In the genomic region with DNA sequence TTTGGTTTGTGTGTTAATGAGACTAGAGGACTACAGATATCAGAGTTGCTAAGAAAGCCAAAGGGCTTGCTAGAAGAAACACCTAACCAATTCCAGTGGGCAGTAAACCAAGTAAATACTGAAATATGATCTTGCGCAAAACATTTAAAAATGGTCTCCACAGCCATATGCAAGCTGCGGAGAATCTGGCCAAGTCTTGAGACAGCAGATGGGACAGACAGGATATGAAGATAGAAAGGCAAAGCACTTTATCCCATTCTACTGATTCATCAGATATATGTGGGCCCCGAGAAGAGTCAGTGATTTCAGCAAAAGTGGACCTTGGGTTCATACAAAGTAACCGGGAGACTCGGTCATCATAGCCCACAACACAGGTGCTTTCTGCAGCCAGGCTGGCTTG, we compare ENCODE assay signal across 47 mouse cellular contexts. TPM values are rescaled to one million over a fixed set of nuclear protein-coding genes. Genes with fewer than 3 reads are reported as not detected.
"Had no signal": no experiment of that assay in that cellular context is flagged by ENCODE, and none has a peak within 500 bp of the region (broad histone marks: within the 10 kb centered on the region; RNA-seq: fewer than 3 reads in every experiment).

No protein-coding gene starts in this region.

- ATAC-seq: liver, embryonic 12.5 days; liver, postnatal 0 days; lung, postnatal 0 days; midbrain, embryonic 13.5 days; midbrain, embryonic 15.5 days; midbrain, embryonic 16.5 days had no signal

- H3K27ac ChIP-seq: limb, embryonic 10.5 days; limb, embryonic 12.5 days; limb, embryonic 13.5 days; limb, embryonic 15.5 days; liver, embryonic 12.5 days; liver, embryonic 13.5 days; liver, embryonic 14.5 days; liver, embryonic 15.5 days; lung, embryonic 15.5 days; macrophage; midbrain, embryonic 10.5 days; midbrain, embryonic 12.5 days; midbrain, embryonic 13.5 days; midbrain, embryonic 15.5 days; neural tube, embryonic 12.5 days; neural tube, embryonic 13.5 days had no signal

- H3K9me3 ChIP-seq: limb, embryonic 10.5 days; limb, embryonic 12.5 days; limb, embryonic 13.5 days; limb, embryonic 15.5 days; liver, embryonic 13.5 days; liver, embryonic 15.5 days; lung, embryonic 15.5 days; megakaryocyte, embryonic 14.5 days; midbrain, embryonic 12.5 days; midbrain, embryonic 13.5 days; midbrain, embryonic 15.5 days; neural tube, embryonic 12.5 days; neural tube, embryonic 13.5 days had no signal

- H3K4me2 ChIP-seq: limb, embryonic 12.5 days; limb, embryonic 13.5 days; limb, embryonic 15.5 days; liver, embryonic 11.5 days; liver, embryonic 12.5 days; liver, embryonic 13.5 days; liver, embryonic 15.5 days; lung, embryonic 14.5 days; lung, embryonic 15.5 days; midbrain, embryonic 11.5 days; midbrain, embryonic 12.5 days; midbrain, embryonic 13.5 days; midbrain, embryonic 15.5 days; neural tube, embryonic 12.5 days; neural tube, embryonic 13.5 days had no signal

- H3K4me1 ChIP-seq: liver, embryonic 12.5 days; liver, embryonic 13.5 days; liver, embryonic 15.5 days; lung, embryonic 15.5 days had no signal

- DNase-seq: left cerebral cortex, postnatal 4 days; liver; liver, embryonic 13.5 days; liver, postnatal 0 days; lung, adult 18-20 months; lung, adult 2 months; lung, embryonic 14.5 days; lung, postnatal 10 days; lung, postnatal 14 days; lung, postnatal 36 days; lung, postnatal 4 days; midbrain, embryonic 14.5 days had no signal

- H3K9ac ChIP-seq: limb, embryonic 12.5 days; limb, embryonic 13.5 days; limb, embryonic 15.5 days; liver, embryonic 12.5 days; liver, embryonic 13.5 days; liver, embryonic 14.5 days; liver, embryonic 15.5 days; liver, postnatal 0 days; lung, embryonic 14.5 days; lung, embryonic 15.5 days; midbrain, embryonic 12.5 days; midbrain, embryonic 13.5 days; midbrain, embryonic 15.5 days; neural tube, embryonic 12.5 days; neural tube, embryonic 13.5 days had no signal

- H3K36me3 ChIP-seq: limb, embryonic 10.5 days; limb, embryonic 12.5 days; limb, embryonic 13.5 days; limb, embryonic 15.5 days; liver, embryonic 12.5 days; liver, embryonic 13.5 days; liver, embryonic 15.5 days; lung, embryonic 15.5 days; midbrain, embryonic 10.5 days; midbrain, embryonic 12.5 days; midbrain, embryonic 13.5 days; midbrain, embryonic 15.5 days; neural tube, embryonic 12.5 days; neural tube, embryonic 13.5 days had no signal

- H3K27me3 ChIP-seq: limb, embryonic 12.5 days; limb, embryonic 13.5 days; limb, embryonic 15.5 days; liver, embryonic 12.5 days; liver, embryonic 13.5 days; liver, embryonic 15.5 days; lung, embryonic 15.5 days; midbrain, embryonic 12.5 days; midbrain, embryonic 13.5 days; midbrain, embryonic 15.5 days; neural tube, embryonic 12.5 days; neural tube, embryonic 13.5 days had no signal

- H3K4me3 ChIP-seq: limb, embryonic 10.5 days; limb, embryonic 12.5 days; limb, embryonic 13.5 days; limb, embryonic 15.5 days; liver, embryonic 12.5 days; liver, embryonic 13.5 days; liver, embryonic 15.5 days; lung, embryonic 15.5 days; megakaryocyte, embryonic 14.5 days; midbrain, embryonic 10.5 days; midbrain, embryonic 12.5 days; midbrain, embryonic 13.5 days; midbrain, embryonic 15.5 days; myocyte; neural tube, embryonic 12.5 days; neural tube, embryonic 13.5 days had no signal

RNA-seq across cellular contexts. Expression of gene Neurl1a, which starts 13.5 kb away (rescaled TPM):
- total RNA-seq: megakaryocyte, adult 5-6 weeks; monocyte, adult 5-6 weeks had no signal

RNA-seq across cellular contexts. Expression of gene Calhm3, which starts 34.6 kb away (rescaled TPM):
- total RNA-seq: left cerebral cortex, postnatal 14 days; left cerebral cortex, postnatal 25 days; left cerebral cortex, postnatal 36 days; left cerebral cortex, postnatal 4 days; liver, adult 2 months; megakaryocyte progenitor cell, adult 5-6 weeks; megakaryocyte, adult 5-6 weeks; megakaryocyte-erythroid progenitor cell, adult 5-6 weeks; monocyte, adult 5-6 weeks had no signal
- polyA plus RNA-seq: limb, embryonic 10.5 days; limb, embryonic 11.5 days; limb, embryonic 12.5 days; limb, embryonic 13.5 days; limb, embryonic 14.5 days; limb, embryonic 15.5 days; liver, adult 2 months; liver, embryonic 11.5 days; liver, embryonic 12.5 days; liver, embryonic 13.5 days; liver, embryonic 14.5 days; liver, embryonic 15.5 days; liver, embryonic 16.5 days; liver, postnatal 0 days; lung, adult 2 months; lung, embryonic 14.5 days; lung, embryonic 15.5 days; lung, embryonic 16.5 days; lung, postnatal 0 days; macrophage; midbrain, embryonic 10.5 days; midbrain, embryonic 11.5 days; midbrain, embryonic 12.5 days; midbrain, embryonic 13.5 days; midbrain, embryonic 14.5 days; midbrain, embryonic 15.5 days; midbrain, embryonic 16.5 days; midbrain, postnatal 0 days; myocyte; neural tube, embryonic 11.5 days; neural tube, embryonic 12.5 days; neural tube, embryonic 13.5 days had no signal

RNA-seq across cellular contexts. Expression of gene Calhm1, which starts 48.1 kb away (rescaled TPM):
- total RNA-seq: left cerebral cortex, postnatal 14 days; left cerebral cortex, postnatal 25 days; left cerebral cortex, postnatal 36 days; left cerebral cortex, postnatal 4 days; liver, adult 2 months; megakaryocyte progenitor cell, adult 5-6 weeks; megakaryocyte, adult 5-6 weeks; megakaryocyte-erythroid progenitor cell, adult 5-6 weeks; midbrain, postnatal 0 days; monocyte, adult 5-6 weeks had no signal
- polyA plus RNA-seq: limb, embryonic 10.5 days; limb, embryonic 11.5 days; limb, embryonic 12.5 days; limb, embryonic 13.5 days; limb, embryonic 14.5 days; limb, embryonic 15.5 days; liver, adult 2 months; liver, embryonic 11.5 days; liver, embryonic 12.5 days; liver, embryonic 13.5 days; liver, embryonic 14.5 days; liver, embryonic 15.5 days; liver, embryonic 16.5 days; liver, postnatal 0 days; lung, adult 2 months; lung, embryonic 14.5 days; lung, embryonic 15.5 days; lung, embryonic 16.5 days; lung, postnatal 0 days; macrophage; midbrain, embryonic 10.5 days; midbrain, embryonic 11.5 days; midbrain, embryonic 12.5 days; midbrain, embryonic 13.5 days; midbrain, embryonic 14.5 days; midbrain, embryonic 15.5 days; midbrain, embryonic 16.5 days; midbrain, postnatal 0 days; myocyte; neural tube, embryonic 11.5 days; neural tube, embryonic 12.5 days; neural tube, embryonic 13.5 days had no signal
